Mouse (Mus musculus) retina, embryonic 14.5 days (tissue): ENCODE results near the gene Bhlha15.

Source experiments
- DNase-seq: peaks from one replicate; pipeline ENCODE4 v3.0.0-alpha.2; 2015; ENCODE audit warnings: low spot score

Bhlha15 gene

DNA sequence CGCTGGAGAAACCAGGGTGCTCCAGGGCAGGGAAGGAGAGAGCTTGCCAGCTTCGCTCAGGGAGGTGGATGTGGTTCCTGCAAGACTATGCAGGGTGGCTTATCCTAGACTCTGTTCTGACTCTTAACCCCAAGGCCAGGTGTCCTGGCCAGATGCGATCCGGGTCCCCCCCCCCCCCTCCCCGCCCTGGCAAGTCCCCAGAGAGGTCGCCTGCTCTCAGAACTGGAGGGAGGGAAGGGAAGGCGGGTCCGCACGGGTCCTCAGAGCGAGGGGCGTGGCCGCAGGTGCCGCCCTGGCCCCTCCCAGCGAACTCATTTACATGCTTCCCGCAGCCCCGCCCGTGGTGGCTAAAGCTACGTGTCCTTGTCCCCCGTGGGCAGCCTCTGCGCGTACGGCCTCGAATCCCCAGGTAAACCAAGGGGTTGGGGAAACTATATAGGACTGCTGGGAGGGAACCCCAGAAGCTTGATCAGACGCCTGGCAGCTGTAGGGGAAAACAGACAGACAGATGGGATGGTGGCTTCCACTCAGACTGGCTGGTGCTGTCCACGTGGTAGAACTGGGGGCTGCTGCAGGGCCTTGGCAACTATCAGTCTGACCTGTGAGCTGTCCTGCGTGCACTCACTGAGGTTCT is at the start of gene Bhlha15:
Bhlha15 (plus strand) TSS at position 337 of the 634 bp plus-strand sequence.
- DNase-seq = peak; percentile 66

DNA sequence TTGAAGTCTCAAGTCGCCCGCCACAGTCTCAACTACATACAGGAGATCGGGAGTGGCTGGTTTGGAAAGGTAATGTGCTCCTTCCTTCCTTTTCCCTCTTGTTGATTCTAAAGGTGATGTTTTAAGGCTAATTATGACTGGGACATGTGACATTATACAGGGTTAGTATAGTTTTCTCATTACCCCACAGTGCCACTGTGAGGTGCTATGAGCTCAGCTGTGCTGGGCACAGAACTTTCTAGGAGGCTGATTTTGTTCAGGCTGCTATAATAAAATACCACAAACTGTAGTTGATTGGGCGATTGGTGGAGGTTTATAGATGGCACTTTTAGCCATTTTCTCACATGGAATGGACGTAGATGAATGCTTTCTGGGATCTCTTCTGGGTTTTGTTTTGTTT is 46.6 kb upstream of the Bhlha15 start:
- DNase-seq = no peak

- DNase-seq = no peak
These were observed 43.2 kb upstream of the Bhlha15 start for GRCm38 (mm10) chr5:144146898-144147297.

DNA sequence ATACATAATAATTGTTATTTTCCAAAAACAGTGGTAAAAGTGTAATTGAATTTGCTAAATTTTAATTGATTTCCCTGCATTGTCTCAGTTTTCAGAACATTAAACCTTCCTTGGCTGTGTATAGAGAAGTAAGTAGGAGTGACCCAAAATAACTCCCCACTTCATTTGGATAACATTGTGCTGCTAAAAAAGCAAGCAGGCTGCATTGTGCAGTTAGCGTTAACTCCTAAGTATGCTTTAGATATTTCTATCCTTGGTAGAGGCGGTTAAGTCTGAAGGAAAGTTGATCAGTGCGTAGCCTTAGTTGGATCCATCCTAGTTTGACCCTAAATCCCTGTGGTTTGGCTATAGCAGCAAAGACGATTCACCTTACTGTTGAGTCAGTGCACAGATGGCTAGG is 40.6 kb upstream of the Bhlha15 start:
- no peak for DNase-seq

- no peak for DNase-seq
These were observed 38.8 kb upstream of the Bhlha15 start for GRCm38 (mm10) chr5:144151270-144151669.

GRCm38 (mm10) chr5:144154528-144154927 is 35.6 kb upstream of the Bhlha15 start:
- peak; percentile 83 for DNase-seq

DNA sequence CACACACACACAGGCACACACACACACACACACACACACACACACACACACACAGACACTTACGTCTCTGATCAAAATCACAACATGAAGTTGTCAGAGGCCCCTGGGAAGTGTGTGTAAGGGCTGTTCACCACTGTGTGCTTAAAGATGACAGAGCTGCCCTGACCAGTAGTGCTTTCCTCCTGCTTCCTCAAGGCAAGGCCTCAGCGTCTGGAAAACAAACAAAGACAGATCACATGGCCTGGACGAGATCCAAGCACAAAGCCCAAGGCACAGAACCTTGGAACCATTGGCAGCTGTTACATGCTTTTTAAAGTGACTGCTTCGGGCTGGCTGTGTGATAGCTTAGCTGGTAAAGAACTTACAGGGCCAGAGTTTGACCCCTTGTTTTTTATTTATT is 31.5 kb upstream of the Bhlha15 start:
- no peak for DNase-seq

GRCm38 (mm10) chr5:144159137-144159536 is 30.9 kb upstream of the Bhlha15 start:
- no peak for DNase-seq

DNA sequence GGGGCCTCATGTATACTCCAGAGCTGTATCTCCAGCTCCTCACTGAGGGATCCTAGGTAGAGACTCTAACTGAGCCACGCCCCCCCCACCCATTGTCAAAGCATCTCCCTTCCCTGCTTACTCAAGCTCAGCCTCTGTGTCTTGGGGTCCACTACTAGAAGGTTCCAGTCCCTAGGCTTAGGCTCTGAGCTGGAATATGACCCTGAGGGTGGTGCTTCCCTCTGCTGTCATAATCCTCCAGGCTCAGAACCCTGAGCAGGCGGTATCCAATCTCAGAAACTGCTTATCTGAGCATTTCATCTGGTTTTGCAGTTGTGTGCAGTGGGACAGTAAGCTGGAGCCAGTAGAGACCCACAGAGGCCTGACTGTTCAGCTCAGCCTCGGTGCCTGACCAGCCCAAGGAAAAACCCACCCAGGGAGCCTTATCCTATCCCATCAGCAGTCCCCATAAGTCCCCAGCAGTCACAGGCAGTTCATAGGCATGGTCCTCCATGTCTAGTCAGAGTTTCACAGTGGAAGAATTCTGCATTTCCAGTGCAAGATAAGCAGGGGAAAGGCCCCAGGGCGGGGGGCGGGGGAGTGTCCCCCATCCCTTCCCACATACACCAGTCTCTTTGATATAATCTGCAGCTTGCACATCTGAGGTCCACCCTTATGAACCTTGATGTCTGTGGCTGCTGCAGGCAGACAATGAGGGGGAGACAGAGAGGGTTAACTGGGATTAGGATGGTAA is 27.8 kb upstream of the Bhlha15 start:
- DNase-seq = no peak

GRCm38 (mm10) chr5:144162813-144163517 is 27.1 kb upstream of the Bhlha15 start:
- no peak for DNase-seq

GRCm38 (mm10) chr5:144165756-144166155 is 24.3 kb upstream of the Bhlha15 start:
- DNase-seq = no peak

GRCm38 (mm10) chr5:144169275-144169975 is 20.7 kb upstream of the Bhlha15 start:
- DNase-seq = no peak

- no peak for DNase-seq
These were observed 16.4 kb upstream of the Bhlha15 start for GRCm38 (mm10) chr5:144173648-144174047.

DNA sequence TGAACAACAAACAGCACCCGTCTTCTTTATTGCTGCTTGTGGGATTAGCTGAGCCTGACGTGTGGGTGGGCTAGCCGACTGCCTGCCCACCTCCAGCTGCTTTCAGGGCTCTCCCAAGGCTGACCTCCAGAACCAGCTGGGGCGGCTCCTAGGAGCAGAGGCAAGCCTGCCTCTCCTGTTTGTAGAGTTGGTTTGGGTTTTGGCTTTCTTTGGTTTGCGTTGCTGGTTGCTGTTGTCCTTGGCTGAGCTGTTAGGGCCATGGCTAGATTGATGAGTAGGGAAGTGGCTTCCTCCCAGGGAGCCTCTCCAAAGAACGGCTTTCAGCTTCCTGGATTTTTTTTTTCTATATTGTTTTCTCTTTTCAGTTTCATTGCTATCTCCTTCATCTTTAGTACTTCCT is 11.9 kb upstream of the Bhlha15 start:
- no peak for DNase-seq

DNA sequence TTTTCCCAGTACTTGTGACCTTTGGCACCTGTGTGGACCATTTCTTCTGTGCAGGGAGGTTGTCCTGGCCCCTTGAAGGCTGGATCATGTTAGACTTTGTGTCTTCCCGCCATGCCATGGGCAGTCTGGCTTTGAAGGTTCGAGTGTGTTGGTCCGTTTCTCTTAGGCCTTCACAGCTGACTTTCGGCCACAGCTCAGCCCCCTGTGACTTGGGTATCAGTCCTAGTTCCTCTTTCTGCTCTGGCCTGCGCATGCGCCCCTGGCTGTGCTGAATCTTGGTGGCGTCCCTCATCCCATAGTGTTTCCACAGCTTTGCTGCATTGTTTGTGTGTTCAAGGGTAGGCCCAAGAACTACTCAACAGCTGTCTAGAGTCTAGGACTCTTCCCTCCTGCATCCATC is 8.8 kb upstream of the Bhlha15 start:
- DNase-seq = no peak

- no peak for DNase-seq
These were observed 7.4 kb upstream of the Bhlha15 start for GRCm38 (mm10) chr5:144182542-144183247.

DNA sequence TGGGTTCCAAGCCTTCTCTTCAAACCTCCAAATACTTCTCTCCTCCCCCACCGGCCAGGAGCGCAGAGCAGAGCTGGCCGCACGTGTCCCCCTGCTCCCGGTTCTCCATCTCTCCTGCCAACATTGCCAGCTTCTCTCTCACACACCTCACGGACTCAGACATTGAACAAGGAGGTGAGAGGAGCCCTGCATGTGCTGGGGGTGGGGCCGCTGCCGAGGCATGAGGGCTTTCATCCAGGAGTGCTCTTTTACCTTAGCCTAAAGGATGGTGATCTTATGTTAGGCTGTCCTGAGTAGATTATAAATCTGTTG is 6.9 kb upstream of the Bhlha15 start:
- no peak for DNase-seq

DNA sequence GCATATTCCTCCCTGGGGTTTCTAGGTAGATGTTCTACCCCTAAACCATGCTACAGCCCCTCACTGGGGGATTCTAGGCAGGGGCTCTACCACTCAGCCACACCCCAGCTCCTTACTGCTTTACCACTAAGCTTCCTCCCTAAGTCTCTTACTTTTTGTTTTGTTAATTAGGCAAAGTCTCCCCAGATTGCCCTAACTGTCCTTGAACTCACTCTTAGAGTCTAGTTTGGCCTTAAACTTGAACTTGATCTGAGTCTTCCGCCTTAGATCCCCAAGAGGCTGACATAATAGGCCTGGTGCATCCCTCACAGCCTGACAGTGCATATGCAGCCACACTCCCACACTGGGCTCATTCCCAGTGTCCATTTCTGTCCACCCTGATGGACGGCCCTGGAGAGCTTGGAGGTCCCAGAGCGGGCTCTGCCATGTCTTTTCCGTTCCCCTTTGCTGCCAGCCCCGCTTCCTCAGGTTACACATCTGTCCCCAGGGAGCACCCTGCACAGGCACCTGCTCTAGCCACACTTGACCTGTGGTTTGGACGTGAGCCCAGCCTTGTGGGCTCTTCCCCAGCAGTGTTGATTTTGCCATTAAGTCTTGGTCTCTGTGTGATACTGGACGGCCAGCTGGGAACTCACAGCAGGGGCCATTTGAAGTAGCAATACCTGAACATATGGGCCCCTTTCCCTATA is 6.3 kb upstream of the Bhlha15 start:
- DNase-seq = no peak

- no peak for DNase-seq
These were observed 5.6 kb upstream of the Bhlha15 start for GRCm38 (mm10) chr5:144184350-144185045.

DNA sequence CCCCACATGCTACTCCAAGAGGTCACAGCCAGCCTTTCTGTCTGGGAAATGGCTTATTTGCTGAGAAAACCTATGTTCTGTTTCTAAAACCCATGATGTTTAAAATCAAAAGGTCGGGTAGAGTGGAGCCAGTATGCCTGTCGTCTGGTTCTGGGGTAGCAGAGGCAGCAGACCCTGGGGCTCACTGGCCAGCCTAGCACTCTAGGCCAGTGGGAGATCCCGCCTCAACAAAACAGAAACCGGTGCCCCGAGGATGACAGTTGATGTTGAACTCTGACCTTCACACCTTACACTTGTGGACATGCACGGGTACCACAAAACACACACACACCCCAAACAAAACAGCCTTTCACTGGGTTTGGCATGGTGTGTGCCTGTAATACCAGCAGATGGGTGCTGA is 1.7 kb upstream of the Bhlha15 start:
- DNase-seq = no peak

DNA sequence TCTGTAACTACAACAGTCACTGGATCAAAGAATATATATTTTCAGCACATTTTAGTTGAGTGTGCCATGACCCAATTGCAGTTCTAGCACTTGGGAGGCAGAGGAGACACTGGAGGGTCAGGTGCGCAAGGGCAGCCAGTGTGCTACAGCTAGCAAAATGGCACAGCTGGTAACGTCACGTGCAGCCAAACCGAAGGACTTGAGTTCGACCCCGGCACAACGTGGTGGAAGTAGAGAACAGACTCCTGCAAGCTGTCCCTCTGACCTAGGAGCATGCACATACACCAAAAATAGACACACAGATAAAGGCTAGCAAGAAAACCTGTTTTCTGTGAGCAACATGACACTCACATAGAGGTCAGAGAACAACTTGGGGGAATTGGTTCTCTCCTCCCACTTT is 759 bp upstream of the Bhlha15 start:
- DNase-seq = no peak
